Mouse (Mus musculus) gonadal fat pad, adult 2 months (tissue): ENCODE measurements around the gene Ccdc39. TPM values are rescaled to one million over a fixed set of nuclear protein-coding genes. Genes with fewer than 3 reads are reported as not detected.

Experiments
- DNase-seq: peaks from one replicate; pipeline ENCODE4 v3.0.0-alpha.2; 2012; ENCODE audit warnings: low read depth
- polyA plus RNA-seq: library from polyadenylated mRNA; depleted of rRNA; stranded (reverse); fragments of >200 nt; gene quantifications from 2 replicates; pipeline ENCODE4 v1.2.3, GENCODE M21; 2012; rRNA removed

Ccdc39 gene
- polyA plus RNA-seq, result 2.9 and 4.6 TPM in 2 replicates

- DNase-seq, result no peak
These were observed at the start of gene Ccdc39 for GRCm38 (mm10) chr3:33843801-33844632. TSS of gene Ccdc39 (minus strand) at chr3:33844310.

- DNase-seq, result no peak
These were observed 49.3 kb upstream of the Ccdc39 start for GRCm38 (mm10) chr3:33893433-33893832.

GRCm38 (mm10) chr3:33887438-33887837 is 43.3 kb upstream of the Ccdc39 start:
- DNase-seq, result no peak

- DNase-seq, result no peak
These were observed 39.0 kb upstream of the Ccdc39 start for GRCm38 (mm10) chr3:33883105-33883504.

GRCm38 (mm10) chr3:33882695-33883094 is 38.6 kb upstream of the Ccdc39 start:
- no peak for DNase-seq

- no peak for DNase-seq
These were observed 34.6 kb upstream of the Ccdc39 start for GRCm38 (mm10) chr3:33878661-33879060.

- DNase-seq, result no peak
These were observed 30.6 kb upstream of the Ccdc39 start for GRCm38 (mm10) chr3:33874456-33875286.

GRCm38 (mm10) chr3:33873837-33874236 is 29.7 kb upstream of the Ccdc39 start:
- no peak for DNase-seq

- no peak for DNase-seq
These were observed 29.3 kb upstream of the Ccdc39 start for GRCm38 (mm10) chr3:33873366-33873765.

GRCm38 (mm10) chr3:33864000-33864540 is 20.0 kb upstream of the Ccdc39 start:
- no peak for DNase-seq

- DNase-seq, result no peak
These were observed 14.8 kb upstream of the Ccdc39 start for GRCm38 (mm10) chr3:33858939-33859338.

GRCm38 (mm10) chr3:33853062-33853461 is 9.0 kb upstream of the Ccdc39 start:
- no peak for DNase-seq

- DNase-seq, result no peak
These were observed 6.7 kb upstream of the Ccdc39 start for GRCm38 (mm10) chr3:33850856-33851255.

GRCm38 (mm10) chr3:33846639-33847038 is 2.5 kb upstream of the Ccdc39 start:
- DNase-seq, result no peak

- DNase-seq, result no peak
These were observed 5.2 kb downstream of the Ccdc39 start for GRCm38 (mm10) chr3:33838877-33839276.

- no peak for DNase-seq
These were observed 7.5 kb downstream of the Ccdc39 start for GRCm38 (mm10) chr3:33836576-33836975.

- no peak for DNase-seq
These were observed 11.8 kb downstream of the Ccdc39 start for GRCm38 (mm10) chr3:33832351-33832750.

- DNase-seq, result no peak
These were observed 19.8 kb downstream of the Ccdc39 start for GRCm38 (mm10) chr3:33824135-33824946.

GRCm38 (mm10) chr3:33807151-33807550 is 37.0 kb downstream of the Ccdc39 start:
- DNase-seq, result no peak

- DNase-seq, result no peak
These were observed 43.6 kb downstream of the Ccdc39 start for GRCm38 (mm10) chr3:33800513-33800820.

- DNase-seq, result peak; percentile 58
These were observed 44.2 kb downstream of the Ccdc39 start, which contains the start of gene Ttc14 for GRCm38 (mm10) chr3:33799617-33800512. TSS of gene Ttc14 (plus strand) at chr3:33799832.
